Mouse (Mus musculus): ENCODE results near the gene Fancd2os.
A peak's percentile ranks its signal among the peaks of the same experiment; 100 is the strongest.

Fancd2os gene

DNA sequence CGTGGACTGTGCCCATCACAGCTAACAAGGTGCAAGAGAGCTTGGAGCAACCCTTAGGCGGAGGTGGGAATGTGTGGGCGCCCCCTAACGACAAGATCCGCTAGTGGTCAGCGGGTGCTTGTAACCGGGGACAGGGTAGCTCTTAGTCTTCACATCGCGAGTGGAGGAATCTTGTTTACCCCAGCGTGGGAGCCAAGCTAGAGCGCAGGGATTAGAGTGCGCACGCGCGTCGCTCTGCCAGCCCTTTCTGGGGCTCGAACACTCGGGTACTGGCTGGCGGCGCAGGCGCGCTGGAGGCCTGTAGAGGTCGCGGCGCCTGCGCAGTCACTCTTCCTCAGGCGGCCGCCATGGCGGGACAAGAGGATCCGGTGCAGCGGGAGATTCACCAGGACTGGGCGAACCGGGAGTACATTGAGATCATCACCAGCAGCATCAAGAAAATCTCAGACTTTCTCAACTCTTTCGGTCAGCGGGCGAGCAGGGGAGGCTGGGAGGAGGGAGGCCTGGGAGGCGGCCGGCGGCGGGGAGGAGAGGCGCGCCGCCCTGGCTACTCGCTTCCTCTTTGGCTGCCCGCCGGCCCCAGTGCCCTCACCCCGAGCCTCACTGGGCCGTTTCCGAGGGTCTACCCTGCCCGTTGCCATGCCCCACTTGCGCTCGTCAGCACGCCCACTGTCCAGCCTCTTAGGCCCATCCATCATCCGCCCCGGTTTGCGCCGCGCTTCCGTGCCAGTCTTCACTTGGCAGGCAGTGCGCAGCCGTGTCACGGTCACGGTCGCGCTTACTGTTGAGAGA lies 4.1 kb upstream of the Fancd2os start, which contains the start of gene Brk1:
Brk1 (plus strand) TSS at position 341 of the 792 bp plus-strand sequence.
- DNase-seq = peak; percentile 91

DNA sequence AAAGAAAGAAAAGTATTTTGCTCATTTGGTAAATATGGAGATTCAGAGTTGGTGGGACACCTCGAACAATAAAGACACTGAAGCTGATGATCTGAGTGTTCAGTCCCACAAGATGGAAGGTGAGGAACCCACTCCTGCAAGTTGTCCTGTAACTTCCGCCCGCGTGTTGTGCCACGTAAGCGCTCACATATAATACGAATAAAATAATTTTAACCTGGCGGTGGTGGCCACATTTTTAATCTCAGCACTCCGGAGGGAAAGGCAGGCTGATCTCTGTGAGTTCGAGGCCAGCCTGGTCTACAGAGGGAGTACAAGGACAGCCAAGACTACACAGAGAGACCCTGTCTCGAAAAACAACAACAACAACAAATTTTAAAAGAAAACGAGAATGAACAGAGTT lies 3.5 kb upstream of the Fancd2os start:
- DNase-seq = no peak

DNA sequence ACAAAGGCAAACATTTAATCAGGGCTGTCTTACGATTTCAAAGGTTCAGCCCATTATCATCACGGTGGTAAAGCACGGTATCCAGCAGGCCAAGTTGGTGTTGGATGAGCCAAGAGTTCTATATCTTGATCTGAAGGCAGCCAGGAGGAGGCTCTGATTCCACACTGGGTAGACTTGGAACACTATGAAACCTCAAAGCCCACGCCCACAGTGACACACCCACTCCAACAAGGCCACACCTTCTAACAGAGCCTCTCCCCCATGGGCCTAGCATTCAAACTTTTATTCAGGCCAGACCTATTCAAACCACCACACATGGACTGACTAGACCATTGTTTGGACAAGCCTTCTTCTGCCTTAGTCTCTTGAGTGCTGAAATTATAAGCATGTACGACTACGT lies 2.3 kb upstream of the Fancd2os start:
- no peak for DNase-seq

DNA sequence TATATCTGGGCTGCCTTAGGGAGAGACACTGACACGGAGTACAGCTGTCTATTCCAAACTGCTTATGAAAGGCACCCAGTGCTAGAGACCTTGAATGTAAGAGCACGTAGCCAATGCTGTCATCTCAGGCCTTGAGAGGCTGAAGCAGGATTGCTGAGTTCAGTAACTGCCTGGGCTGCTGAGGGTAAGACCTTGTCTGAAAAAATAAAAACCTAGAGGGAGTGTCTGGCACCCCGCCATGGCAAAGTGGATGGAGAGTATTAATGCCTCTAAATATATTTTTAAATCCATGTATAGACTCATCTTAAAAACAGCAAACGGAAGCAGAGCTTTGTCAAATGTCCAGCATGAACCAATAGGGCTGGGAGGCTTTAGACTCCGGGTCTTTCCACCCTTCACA lies 682 bp downstream of the Fancd2os start:
- no peak for DNase-seq

DNA sequence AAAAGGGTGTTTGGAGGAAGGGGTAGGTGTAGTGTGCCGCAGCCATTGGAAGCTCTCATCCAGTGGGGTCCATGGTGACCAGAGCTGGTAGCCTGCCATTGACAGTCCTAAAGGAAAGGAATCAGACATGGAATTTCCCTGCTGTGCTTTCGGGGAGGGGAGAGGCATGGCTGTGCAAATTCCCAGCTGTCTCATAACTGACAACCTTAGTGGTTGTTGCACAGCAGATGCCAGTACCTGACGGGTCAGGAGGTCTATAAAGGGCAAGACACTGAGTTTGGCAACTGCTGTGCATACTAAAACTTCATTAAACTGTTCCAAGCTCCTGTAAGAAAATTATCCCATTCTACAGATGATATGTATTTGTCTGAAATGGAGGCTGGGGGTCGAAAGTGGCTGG lies 2.6 kb downstream of the Fancd2os start:
- no peak for DNase-seq

DNA sequence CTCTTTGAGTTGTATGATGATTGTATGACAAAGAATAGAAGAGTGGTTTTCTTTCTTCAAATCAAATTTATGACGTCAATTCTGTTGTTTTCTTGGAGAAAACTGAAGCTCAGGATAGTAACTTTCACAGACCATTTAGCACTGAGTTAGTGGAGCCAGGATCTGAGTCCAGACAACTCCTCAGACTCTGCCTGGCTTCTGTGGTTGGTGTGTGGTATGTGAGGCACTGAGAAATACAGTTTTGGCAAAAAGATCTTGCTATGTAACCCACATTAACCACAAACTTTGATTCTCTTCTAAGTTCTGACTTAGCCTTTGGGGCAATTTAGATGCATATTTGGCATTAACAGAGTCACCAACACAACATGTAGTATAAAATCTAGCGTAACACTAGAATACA lies 7.9 kb downstream of the Fancd2os start:
- no peak for DNase-seq

DNA sequence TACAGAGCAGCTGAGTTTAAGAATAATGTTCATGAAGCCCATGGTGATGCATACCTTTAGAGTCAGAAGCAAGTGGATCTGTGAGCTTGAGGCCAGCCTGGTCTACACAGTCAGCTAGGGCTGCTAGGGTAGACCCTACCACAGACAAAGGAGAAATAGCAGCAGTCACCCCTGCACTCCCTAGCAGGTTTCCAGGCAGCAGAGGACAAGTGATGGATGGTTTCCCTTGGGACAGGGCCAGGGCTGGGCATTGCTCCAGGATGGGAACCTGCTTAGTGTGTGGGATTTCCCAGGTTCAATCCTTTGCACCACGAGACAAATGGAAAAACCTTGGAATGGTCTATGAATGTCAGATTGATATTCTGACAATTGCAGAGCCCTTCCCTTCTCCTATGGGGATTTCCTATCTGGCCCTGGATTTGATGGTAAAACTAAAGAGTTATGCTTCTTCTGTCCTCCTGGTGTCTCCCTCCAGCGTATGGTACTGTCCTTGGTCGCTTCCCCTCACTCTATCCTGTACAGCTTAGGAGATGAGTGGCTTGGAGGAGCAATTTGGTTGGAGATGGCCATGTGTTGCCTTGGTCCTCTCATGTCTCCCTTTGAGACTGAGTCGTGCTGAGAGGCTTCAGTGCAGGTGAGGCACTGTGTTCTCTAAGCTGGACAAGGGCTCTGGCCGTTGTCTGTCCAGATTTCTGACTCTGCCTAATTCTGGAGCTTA lies 13.9 kb downstream of the Fancd2os start:
- DNase-seq = peak; percentile 48

DNA sequence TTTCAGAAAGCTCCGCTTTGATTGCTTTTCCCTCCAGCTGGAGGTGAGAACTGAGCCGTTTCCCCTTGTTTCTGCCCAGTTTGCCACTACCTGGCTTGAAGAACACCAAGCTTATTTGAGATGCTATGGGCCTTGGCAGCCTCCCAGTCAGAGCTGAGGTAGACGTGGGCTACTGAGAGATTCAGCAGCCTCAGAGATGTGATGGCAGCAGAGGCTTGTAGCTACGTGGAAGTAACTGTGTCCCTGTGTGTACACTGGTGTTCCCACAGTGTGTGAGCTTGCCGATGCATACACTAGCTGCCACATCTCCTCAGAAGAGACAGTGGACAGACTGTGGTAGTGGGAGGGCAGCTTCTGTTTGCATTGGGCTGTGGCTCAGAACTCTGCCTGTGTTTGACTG lies 15.4 kb downstream of the Fancd2os start:
- DNase-seq = no peak

DNA sequence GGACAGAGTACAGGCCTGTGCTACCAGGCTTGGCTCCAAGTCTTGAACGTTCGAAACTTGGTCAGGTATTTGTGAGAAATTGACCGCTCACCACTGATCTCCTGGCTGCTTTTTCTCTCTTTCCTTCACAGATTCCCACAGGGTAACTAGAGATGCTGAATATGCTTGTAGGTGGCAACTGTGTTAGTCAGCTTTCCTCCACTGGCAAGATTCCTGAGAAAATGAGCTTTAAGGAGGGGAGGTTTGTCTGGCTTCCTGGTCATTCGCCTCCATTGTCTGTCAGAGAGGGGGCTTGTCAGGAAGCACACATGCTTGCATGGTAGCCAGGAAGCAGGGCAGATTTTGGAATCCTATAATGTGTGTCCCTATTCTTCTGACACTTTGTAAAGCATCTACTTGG lies 17.5 kb downstream of the Fancd2os start:
- no peak for DNase-seq

DNA sequence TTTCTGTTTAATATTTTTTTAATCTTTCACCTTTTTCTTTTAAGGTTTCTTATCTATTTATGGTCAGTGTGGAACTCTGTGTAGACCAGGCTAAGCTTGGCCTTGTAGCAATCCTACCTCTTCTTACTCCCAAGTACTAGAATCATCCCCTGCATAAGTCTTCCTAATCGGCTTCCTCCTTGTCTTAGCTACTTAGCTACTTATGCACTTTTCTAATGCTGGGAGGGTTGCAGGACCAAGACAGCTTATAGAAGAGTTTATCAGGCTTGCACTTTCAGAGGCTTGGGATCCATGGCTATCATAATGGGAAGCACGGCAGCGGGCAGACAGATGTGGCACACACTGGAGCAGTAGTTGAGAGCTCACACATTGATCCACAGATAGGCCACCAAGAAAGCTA lies 21.2 kb downstream of the Fancd2os start:
- no peak for DNase-seq

DNA sequence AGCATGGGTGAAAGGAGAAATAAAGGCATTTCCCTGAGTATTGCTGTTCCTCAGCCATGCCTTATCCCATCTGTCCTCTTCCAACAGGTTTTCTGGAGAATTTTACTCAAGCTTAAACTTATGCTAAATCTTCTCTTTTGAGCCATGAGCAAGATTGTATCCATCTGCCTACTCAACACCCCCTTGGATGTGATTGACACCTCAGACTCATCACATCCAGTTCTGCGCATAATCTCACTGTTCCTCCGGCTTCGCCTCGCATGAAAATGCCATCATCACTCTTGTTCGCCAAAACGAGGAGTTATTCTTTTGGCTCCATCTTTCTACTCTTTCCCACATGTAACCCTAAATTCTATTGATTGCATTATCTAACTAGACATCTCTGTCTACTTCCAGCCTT lies 24.5 kb downstream of the Fancd2os start:
- DNase-seq = no peak

DNA sequence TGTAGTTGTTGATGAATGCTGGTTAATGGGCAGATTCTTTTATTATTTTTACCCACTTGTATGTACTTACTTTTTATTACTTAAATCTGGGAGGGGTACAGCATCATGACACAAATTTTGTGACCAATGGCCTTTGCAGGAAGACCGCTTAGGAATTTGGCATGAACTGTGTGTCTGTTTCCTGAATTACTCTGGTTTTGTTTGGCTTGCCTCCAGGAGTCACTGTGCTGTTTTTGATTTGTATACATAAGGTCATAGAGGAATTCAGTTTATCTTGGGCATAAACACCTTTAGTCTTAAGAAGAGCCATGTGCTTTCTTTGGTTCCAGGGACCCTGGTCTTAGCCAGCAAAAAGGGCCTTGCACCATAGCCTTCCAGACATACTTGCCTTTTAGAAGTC lies 36.0 kb downstream of the Fancd2os start:
- DNase-seq = peak; percentile 35

DNA sequence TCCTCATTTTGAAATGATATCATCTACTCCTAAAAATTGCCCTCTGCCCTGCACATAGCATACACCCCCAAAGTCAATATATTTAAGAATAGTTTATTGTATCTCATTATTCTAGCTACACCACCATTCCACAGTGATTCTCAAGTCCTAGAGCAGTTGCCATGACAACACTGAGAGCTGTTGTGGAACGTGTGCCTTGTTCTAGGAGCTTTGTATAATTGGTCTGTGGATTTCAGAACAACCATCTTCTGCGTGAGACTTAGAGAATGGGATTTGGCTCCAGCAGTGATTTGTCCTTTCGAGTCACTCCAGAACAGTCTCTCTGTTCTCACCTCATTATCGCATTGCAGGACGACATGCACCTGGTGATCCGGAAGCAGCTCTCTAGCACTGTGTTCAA lies 40.8 kb downstream of the Fancd2os start:
- DNase-seq = no peak
